ENCODE assay signal across 17 mouse cellular contexts in genomic region chr9:35438286-35439061, GRCm38 (mm10). TPM values are rescaled to one million over a fixed set of nuclear protein-coding genes. Genes with fewer than 3 reads are reported as not detected.
DNase-seq lines count a peak whose midpoint lies in the region; TF ChIP-seq lines count a peak whose summit lies in the region.
"Had no signal": no experiment of that assay in that cellular context is flagged by ENCODE, and none has a peak within 500 bp of the region (broad histone marks: within the 10 kb centered on the region; RNA-seq: fewer than 3 reads in every experiment).

No protein-coding gene starts in this region.

- peak overlapping the region; percentile 64; the same call in 1 of the 2 replicates for H3K27ac ChIP-seq in left cerebral cortex, adult 2 months
- H3K27ac ChIP-seq in olfactory bulb, adult 2 months (ENCODE audit: insufficient read depth, low read depth, low read length), result peak overlapping the region; percentile 32; the same call in 1 of the 2 replicates
- no peak overlapping the region for H3K27ac ChIP-seq in embryonic facial prominence, embryonic 10.5 days (replicated peaks)
- H3K27ac ChIP-seq: heart, embryonic 15.5 days; hindbrain, embryonic 14.5 days; midbrain, embryonic 12.5 days had no signal

- no peaks in the 10 kb centered on the region for H3K4me1 ChIP-seq in olfactory bulb, adult 2 months (ENCODE audit: control insufficient read depth, insufficient read depth, low read length)
- H3K4me1 ChIP-seq in embryonic facial prominence, embryonic 10.5 days, result peaks cover 48% of the 10 kb centered on the region

- no peaks in the 10 kb centered on the region for H3K9me3 ChIP-seq in embryonic facial prominence, embryonic 10.5 days
- H3K9me3 ChIP-seq: heart, embryonic 15.5 days; midbrain, embryonic 12.5 days had no signal

- WGBS in olfactory bulb, adult 2 months, result 68% methylated on average over 8 of the region's 8 CpGs
- WGBS in embryonic facial prominence, embryonic 10.5 days, result 88% methylated on average over 8 of the region's 8 CpGs

- no peak overlapping the region for H3K4me3 ChIP-seq in left cerebral cortex, adult 2 months
- no peak overlapping the region for H3K4me3 ChIP-seq in olfactory bulb, adult 2 months (ENCODE audit: insufficient read depth, low read depth, low read length)
- no peak overlapping the region for H3K4me3 ChIP-seq in embryonic facial prominence, embryonic 10.5 days
- H3K4me3 ChIP-seq: heart, embryonic 15.5 days; midbrain, embryonic 12.5 days had no signal

- TF ChIP-seq POLR2A in olfactory bulb, adult 2 months (IDR thresholded peaks at IDR 0.05; ENCODE audit: insufficient read depth, low read depth, low read length), result no peak

- H3K36me3 ChIP-seq in embryonic facial prominence, embryonic 10.5 days (replicated peaks), result no peaks in the 10 kb centered on the region; the same call in 1 of the 2 replicates
- H3K36me3 ChIP-seq: heart, embryonic 15.5 days; midbrain, embryonic 12.5 days had no signal

- peak; percentile 66 for DNase-seq in heart, adult 11 months
- DNase-seq in heart, postnatal 14 days, result no peak
- DNase-seq in left cerebral cortex, adult 2 months (ENCODE audit: extremely low spot score in 1 of 2, low spot score in 2 of 2), result peak; percentile 18 to 22
- no peak for DNase-seq in left cerebral cortex, postnatal 10 days (ENCODE audit: extremely low spot score in 1 of 2, low spot score in 2 of 2)
- DNase-seq in layer of hippocampus, postnatal 36 days, result peak; percentile 23 to 33
- DNase-seq in embryonic facial prominence, embryonic 10.5 days (ENCODE audit: low spot score), result no peak
- DNase-seq: adrenal gland, adult 8-10 months; heart, adult 18-20 months; kidney, adult 8-10 months; liver; lung, adult 2 months; lung, postnatal 4 days; thymus, adult 18-20 months had no signal

- peaks cover 39% of the 10 kb centered on the region for H3K27me3 ChIP-seq in embryonic facial prominence, embryonic 10.5 days (replicated peaks; ENCODE audit: low read depth, poor library complexity, severe bottlenecking)
- H3K27me3 ChIP-seq: heart, embryonic 15.5 days had no signal

- no peak for TF ChIP-seq CTCF in left cerebral cortex, adult 2 months (IDR thresholded peaks at IDR 0.05)
- TF ChIP-seq CTCF in olfactory bulb, adult 2 months (IDR thresholded peaks at IDR 0.05; ENCODE audit: insufficient read depth, low read depth, low read length), result no peak

- intact Hi-C loops in heart, postnatal 14 days (cut with DNase I), result no loop called here
- intact Hi-C loops in left cerebral cortex, adult 2 months (cut with DNase I), result loop anchor here (2.0 kb wide), 1 partner anchor 14 kb away; no protein-coding TSS in a partner anchor
- intact Hi-C loops in left cerebral cortex, postnatal 10 days (cut with DNase I), result no loop called here

RNA-seq across cellular contexts. Expression of gene Cdon, which starts 17.5 kb away (rescaled TPM):
- total RNA-seq in heart, postnatal 14 days (2021), result 10 to 100 TPM; 16.9 to 18.6 TPM
- total RNA-seq in left cerebral cortex, adult 2 months (2021), result 1 to 10 TPM; 7.9 to 8.3 TPM
- 10 to 100 TPM in 1 of 2 experiments, 1 to 10 TPM in 1; 7.8 to 10.5 TPM for total RNA-seq in left cerebral cortex, postnatal 10 days (2021)
- 10 to 100 TPM; 11.7 to 12.2 TPM for total RNA-seq in layer of hippocampus, postnatal 36 days (2021)
- not detected in 2 replicates for polyA plus RNA-seq in olfactory bulb, adult 2 months (2012; ENCODE audit: insufficient read depth, insufficient read length, low replicate concordance, missing spikeins)
- polyA plus RNA-seq in embryonic facial prominence, embryonic 10.5 days (2016; fragmentation: Nextera tagmentation; extraction: Ambion mirVana), result 9.1 and 9.9 TPM in 2 replicates

Comparison
In these comparisons a context has a peak if more than half of its experiments do, and no peak if none do; other contexts are left out.
1. DNase-seq: peak in heart, adult 11 months (single experiment), left cerebral cortex, adult 2 months (2 of 2) and layer of hippocampus, postnatal 36 days (2 of 2); none in heart, postnatal 14 days (0 of 2), left cerebral cortex, postnatal 10 days (0 of 2) and embryonic facial prominence, embryonic 10.5 days (single experiment).